Mouse (Mus musculus) bone marrow macrophage, adult 2 months (primary cell): Measurements from ENCODE around the gene Zg16.

Experiments
- CTCF ChIP-seq: IDR thresholded peaks from 2 replicates; pipeline ENCODE4 v1.5.1; 2012; ENCODE audit warnings: low read depth, mild to moderate bottlenecking, low read length, moderate library complexity
- POLR2A ChIP-seq: IDR thresholded peaks from 2 replicates; pipeline ENCODE4 v1.6.1; 2012; ENCODE audit warnings: mild to moderate bottlenecking, low read depth, low read length, borderline replicate concordance

GRCm38 (mm10) chr7:127027885-127028284, 59.2 kb downstream of the Zg16 start:
- no peak for TF ChIP-seq CTCF
- no peak for TF ChIP-seq POLR2A
